Mouse (Mus musculus): Measurements from ENCODE around the gene Pebp1.

- TF ChIP-seq CTCF (conservative IDR thresholded peaks at IDR 0.05; ENCODE audit: low read length) (no peak), NANOG (IDR thresholded peaks at IDR 0.05; ENCODE audit: borderline replicate concordance, low read length) (no peak), POU5F1 (IDR thresholded peaks at IDR 0.05; ENCODE audit: borderline replicate concordance, low read length) (no peak)
Observed at GRCm38 (mm10) chr5:117239106-117239505, 48.3 kb downstream of the Pebp1 start.
